Mouse (Mus musculus) ovary, postnatal 36 days (tissue): ENCODE measurements around the gene Larp1.

ENCODE experiments used
- DNase-seq: peaks from one replicate; pipeline ENCODE4 v3.0.0; 2022; ENCODE audit warnings: low spot score, mixed read lengths

The Larp1 gene

GRCm38 (mm10) chr11:58100006-58100405 lies 91.1 kb downstream of the Larp1 start:
- DNase-seq, result no peak

DNA sequence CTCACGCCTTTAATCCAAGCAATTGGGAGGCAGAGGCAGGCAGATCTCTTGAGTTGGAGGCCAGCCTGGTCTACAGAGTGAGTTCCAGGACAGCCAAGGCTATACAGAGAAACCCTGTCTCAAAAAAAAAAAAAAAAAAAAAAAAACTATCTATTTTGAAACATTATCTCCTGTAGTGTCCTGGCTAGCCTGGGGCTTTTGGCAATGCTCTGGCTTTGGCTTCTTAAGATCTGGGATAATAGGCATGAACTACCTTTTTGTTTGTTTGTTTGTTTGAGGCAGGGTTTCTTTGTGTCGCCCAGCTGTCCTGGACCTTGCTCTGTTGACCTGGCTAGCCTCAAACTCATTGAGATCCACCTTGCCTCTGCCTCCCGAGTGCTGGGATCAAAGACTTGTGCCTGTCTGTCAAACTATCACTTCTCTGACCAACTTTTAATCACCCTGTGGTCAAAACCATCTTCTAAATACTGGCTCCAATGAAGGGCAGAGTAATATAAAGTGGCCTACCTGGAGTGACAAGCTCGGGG lies 92.4 kb downstream of the Larp1 start:
- no peak for DNase-seq

DNA sequence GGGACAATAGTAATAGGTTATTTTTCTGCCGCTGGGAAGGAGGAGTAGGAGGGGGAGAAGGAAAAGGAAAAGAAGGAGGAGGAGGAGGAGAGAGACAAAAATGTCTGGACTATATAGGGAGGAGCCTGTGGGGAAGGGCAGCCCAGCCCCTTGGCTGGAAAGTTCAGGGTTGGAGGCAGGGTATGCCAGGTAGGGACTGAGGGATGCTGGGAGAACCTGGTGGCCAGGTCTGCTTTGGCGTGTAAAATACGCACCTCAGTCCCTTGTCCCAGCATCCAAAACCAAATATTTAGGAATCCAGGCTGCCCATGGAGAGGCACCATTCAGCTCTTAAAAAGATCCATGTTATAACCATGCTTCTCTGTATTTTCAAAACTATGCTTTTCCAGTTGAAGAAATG lies 93.3 kb downstream of the Larp1 start:
- DNase-seq, result no peak

DNA sequence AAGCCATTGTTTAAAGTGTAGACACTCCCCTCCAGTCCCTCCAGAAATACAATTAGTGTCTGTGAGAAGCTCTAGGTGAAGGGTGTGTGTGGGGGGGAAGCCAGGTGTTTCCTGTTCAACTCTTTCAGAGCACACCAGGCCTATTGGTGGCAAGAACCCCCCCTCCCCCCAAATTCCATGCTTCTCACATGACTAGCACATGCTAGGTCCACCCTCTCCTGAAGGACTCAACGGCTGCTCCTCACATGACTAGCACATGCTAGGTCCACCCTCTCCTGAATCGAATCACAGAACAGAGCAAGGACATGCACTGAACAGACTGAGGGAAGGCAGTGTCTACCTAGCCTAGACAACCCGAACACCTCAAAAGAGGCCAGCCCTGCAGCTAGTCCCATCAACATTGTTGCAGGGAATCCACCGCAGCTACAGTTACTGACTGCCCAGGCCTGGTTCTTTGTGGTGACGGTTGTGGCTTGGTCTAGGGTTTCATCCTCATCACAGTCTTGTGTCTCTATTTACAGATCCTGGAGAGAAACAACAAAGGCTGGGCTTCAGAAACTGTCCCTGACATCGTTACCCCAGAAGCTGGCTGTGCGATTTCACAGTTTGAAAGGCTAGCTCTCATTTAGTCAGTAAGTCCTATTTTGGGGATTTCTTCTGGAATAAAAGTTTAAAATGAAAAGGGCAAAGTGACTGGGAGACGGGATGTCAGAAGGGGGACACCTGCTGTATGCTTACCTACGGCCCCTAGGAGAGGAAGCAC lies 93.9 kb downstream of the Larp1 start:
- no peak for DNase-seq

DNA sequence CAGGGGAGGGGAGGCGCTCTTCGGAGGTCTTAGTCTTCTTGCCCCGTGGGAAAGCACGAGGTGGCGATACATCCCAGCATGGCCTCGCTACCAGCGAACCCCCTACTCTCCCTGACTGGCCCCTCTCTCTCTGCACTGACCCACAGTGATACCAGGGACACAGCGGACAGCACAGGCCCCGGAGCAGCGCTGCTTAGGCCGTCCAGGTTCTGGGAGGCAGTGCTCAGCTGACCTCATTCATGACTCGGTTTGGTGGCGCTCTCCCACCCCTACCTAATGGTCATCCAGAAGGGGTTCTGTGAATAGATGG lies 94.4 kb downstream of the Larp1 start:
- no peak for DNase-seq

- DNase-seq, result peak; percentile 100
Observed at GRCm38 (mm10) chr11:58103697-58104306, 94.9 kb downstream of the Larp1 start, which contains the start of gene Cnot8. Cnot8 (plus strand) TSS chr11:58104153.

GRCm38 (mm10) chr11:58104351-58104791 lies 95.5 kb downstream of the Larp1 start:
- peak; percentile 64 for DNase-seq

DNA sequence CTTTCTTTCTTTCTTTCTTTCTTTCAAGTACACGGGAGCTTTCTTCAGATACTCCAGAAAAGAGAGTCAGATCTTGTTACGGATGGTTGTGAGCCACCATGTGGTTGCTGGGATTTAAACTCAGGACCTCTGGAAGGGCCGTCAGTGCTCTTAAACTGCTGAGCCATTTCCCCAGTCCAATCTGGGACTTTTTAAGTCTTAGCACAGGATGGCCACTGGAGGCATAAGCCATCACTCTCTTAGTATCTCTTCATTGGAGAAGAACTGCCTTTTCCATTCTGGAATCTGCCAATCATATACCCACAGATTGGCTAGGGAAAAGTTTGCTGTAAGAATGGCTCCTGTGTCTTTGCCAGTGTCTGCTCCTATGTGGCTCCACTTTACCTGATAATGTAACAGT lies 98.1 kb downstream of the Larp1 start:
- DNase-seq, result no peak

GRCm38 (mm10) chr11:58107664-58108337 lies 98.9 kb downstream of the Larp1 start:
- no peak for DNase-seq
